Mouse (Mus musculus) cerebellum, adult 11 months (tissue): Measurements from ENCODE around the gene Sptan1.

Source experiments
- DNase-seq: peaks from one replicate; pipeline ENCODE4 v3.0.0; 2022

Gene Sptan1

DNA sequence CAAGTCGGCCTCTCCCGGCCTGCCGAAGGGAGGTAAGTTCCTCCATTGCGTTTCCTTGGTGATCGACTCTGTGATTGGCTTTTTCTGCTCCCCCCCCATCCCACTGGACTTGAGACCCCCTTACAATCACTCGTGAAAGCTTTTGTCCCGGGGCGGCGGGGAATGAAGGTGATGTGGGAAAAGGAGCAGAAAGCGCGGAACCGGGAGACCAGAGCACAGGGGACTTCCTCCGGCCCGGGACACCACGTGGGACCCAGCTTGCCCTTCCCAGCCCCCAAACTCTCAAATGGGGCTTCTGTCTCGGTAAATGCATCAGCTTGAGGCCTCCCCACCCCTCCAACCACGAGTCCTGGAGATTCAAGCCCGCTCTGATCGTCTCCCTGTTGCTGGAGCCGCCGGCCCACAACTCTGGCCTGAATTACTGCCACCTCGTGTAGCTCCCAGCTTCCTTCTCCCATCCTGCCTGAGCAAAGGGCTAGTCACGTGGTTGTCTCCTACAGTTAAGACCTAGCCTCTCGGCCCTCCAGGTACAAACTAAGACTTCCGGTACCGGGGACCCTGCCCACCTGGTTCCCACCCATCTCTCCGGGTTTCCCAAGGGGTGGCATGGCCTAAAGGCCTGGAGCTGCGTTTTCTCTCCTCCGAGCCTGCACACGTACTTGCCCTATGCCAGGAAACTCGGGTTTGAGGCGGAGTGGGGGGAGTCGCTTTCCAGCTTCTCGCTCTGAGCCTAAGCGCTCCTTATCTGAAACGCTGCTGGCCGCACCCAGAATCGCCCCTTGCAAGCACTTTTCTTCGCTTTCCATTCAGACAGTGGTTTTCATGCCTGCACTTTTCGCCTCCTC lies 97.1 kb downstream of the Sptan1 start:
- peak; percentile 51 for DNase-seq

DNA sequence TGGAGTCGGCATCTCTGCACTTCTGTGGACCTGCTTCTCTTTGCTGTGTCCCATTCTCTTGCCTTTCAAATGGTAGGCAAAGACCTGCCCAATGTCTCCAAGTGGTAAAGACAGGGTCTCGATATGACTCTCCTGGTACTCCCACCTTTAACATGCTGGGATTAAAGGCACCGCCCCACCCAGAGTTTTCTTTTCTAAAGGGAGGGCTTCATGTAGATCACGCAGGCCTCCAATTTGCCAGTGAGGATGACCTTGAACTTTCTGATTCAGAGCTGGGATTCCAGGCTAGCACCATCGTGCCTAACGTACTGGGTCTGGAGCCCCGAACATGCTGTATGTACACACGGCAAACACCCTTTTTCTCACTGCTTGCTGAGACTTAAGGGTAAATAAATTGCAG lies 97.9 kb downstream of the Sptan1 start:
- no peak for DNase-seq

DNA sequence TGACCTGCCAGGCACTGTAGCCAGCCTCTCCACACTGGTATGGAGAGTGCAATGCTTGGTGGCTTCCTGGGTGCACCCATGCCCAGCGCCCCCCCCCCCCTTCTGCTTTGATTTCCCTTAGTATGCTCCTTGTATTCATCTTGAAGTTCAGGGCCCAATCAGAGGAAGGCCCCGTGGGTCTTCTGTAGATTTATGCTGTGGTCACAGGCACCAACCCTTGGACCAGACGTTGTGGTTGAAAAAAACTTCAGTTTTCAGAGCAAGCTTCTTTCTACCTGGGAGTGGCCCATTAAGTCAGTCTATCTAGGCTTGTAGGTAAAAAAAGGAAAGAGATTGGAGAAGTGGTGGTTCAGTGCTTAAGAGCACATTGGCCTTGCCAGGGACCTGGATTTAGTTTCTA lies 98.4 kb downstream of the Sptan1 start:
- DNase-seq: no peak

DNA sequence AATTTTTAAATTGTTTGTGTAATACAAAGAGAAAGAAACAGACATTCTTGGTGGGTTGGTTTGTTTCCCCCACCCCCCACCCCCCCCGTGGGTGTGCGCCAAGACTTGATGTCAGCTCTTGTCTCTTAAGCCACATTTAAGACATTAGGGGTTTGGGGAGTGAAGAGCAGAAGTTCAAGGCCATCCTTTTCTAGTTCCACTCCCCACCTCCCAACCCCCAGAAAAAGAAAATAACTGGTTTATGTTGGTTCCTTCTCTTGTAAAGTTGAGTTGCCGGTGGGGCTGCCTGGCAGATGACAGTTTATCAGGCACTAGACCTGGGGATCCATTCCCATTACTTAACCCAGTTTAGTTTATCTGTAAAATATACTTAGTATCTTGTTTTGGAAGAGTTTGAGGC lies 98.9 kb downstream of the Sptan1 start:
- no peak for DNase-seq

DNA sequence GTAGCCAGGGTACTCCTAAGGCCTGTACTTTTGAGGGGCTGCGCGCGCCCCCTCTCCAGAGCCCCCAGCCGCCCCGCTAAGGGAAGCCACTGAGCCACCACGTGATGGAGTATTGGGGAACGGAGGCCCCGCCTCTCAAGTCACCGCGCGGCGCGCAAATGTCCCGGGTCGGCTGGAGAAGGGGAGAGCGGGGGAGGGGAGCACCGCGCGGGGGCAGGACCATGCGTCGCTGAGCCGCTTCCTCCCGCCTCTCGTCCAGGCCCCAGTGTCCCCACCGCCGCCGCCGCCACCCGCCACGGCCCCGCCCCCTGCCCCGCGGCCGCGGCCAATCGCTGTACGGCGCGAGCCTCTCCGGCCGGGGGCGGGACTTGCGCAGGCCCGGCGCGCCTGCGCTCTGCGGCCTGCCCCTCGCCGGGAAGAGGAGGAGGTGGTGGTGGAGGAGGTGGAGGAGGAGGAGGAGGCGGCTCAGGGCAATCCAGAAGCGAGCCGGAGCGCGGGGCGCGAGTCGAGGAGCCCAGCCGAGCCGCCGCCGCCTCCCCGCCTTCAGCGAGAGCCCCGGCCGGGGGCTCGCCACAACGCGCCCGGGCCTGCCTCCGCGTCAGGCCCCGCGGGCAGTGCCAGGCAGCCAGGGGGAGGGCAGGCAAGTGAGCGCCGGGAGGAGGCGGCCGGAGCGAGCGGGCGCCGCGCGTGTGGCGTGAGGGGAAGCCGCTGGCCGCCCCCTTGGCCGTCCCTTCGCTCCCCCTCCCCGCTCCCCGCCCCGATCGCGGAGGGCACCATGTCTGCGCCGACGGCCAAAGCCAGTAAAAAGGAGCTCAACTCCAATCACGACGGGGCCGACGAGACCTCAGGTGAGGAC lies 100.9 kb downstream of the Sptan1 start:
- DNase-seq: peak; percentile 95

DNA sequence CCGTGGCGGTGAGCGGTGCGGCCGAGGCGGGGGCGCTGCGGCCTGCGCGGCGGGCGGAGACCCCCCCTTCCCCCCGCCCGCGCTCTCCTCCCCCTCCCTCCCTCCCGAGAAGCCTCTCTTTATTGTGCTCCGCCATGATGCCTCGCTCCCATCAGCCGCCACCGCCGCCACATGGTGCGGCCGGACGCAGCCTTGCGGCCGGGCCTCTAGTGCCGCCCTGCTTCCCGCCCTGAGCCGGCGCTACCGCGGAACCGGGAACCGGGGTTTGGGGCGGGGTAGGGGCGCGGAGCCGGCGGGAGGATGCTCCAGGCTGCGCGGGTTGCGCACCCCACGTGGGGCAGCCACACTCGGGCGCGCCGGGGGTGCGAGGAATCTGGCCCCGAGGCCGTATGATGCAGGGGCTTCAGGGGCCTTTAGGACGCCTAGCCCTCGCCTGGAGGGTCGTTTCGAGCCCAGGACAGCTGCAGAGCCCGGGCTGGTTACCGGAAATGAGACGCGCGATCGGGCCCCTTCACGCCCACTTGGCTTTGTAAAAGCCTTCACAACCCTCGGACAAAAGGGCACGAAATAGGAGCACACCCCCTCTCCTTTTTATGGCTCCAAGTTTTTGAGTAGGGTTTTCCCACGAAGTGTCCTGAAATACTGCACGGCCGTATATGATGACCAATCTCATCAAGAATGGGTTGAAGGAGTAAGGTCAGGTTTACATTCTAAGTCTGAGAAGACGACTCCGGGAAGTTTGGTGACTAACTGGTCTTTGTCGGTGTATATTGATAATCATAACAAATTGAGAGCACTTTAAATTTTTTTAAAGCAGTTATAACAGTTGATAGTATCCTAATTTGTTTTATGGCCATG lies 101.9 kb downstream of the Sptan1 start:
- DNase-seq: peak; percentile 45

DNA sequence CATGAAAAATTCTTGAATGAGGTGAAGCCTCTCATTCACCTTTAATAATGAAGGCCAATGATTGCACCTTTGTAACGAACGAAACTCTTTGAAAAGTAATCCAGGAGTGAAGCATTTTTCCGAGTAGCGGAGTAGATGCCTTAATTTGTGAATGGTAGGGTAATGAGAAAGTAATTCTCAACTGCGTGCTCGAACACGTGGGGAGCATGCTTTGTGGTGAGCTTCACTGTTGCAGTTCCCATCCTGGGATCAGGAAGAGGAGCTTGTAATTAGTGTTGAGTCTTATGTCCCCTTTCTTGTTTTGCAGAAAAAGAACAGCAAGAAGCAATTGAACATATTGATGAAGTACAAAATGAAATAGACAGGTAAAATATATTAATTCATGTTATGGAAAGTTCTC lies 102.6 kb downstream of the Sptan1 start:
- DNase-seq: no peak

DNA sequence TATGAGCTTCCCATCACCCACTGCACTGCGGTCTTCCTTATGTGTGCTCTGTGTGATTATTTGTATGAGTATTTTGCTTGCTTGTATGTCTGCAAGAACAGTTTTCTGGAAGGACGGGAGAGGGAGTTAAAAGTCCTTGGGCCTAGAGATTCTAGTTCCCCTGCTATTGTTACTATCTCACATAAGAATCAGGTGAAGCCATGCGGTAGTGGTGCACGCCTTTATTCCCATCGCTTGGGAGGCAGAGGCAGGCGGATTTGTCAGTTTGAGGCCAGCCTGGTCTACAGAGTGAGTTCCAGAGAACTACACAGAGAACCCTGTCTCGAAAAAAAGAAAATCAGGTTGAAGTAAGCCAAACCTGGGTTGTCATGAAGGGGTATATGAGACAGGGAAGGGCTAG lies 107.5 kb downstream of the Sptan1 start:
- no peak for DNase-seq

DNA sequence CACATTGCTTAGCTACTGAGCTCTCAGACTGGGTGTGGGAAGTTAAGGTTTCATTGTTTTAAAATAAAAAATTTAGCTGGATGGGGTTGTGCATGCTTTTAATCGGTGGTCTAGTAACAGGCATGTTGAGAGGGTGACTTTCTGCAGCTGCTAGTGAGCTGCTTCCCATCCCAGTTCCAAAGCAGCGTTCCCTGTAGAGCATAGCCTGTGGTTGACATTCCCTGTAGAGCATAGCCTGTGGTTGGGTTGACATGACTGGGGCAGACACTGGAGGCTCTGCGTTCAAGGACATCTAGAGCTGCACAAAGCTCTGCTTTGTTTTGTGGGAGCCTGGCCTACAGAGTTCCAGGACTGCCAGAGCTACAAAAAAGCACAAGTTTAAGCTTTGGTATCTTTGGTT lies 107.9 kb downstream of the Sptan1 start:
- no peak for DNase-seq

DNA sequence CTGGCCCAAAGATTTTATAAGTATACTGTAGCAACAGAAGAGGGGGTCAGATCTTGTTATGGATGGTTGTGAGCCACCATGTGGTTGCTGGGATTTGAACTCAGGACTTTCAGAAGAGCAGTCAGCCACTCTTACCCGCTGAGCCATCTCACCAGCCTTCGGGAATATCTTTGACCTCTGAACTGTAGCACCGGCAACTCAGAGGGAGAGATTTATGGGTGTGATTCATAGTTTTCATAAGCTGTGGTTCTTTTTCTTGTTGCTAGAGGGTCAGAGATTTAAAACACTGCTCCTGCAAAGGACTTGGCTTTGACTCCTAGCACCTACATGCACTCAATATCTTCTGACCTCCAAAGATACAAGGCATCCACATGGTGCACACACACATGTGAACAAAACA lies 110.3 kb downstream of the Sptan1 start:
- no peak for DNase-seq

DNA sequence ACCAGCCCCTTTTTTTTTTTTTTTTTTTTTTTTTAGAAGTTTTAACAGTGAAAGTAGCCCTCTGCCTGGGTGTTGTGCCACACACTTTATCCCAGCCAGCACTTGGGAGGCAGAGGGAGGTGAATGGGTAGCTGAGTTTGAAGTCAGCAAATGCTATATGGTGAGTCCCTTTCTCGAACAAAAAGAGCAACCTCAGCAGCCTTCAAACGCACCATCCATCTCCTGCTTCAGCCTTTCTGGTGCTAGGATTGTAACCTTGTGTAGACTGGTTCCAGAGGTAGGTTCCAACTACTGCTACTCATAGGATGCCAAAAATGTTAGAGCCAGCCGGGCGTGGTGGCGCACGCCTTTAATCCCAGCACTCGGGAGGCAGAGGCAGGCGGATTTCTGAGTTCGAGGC lies 111.1 kb downstream of the Sptan1 start:
- no peak for DNase-seq

DNA sequence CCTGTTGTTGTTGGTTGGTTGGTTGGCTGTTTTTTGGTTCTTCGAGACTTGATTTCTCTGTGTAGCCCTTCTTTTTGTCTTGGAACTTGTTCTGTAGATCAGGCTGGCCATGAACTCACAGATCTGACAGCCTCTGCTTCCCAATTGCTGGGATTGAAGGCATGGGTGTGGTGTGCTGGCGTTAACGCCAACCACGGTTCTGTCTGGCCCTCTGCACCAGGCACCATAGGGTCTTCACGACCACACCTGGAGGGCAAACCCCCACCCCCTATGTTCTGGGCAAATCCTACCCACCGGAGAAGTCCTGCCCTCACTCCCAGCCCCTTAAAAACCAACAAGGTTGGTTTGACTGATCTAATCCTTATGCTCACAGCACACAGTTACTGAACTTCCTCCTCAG lies 111.6 kb downstream of the Sptan1 start:
- DNase-seq: no peak

DNA sequence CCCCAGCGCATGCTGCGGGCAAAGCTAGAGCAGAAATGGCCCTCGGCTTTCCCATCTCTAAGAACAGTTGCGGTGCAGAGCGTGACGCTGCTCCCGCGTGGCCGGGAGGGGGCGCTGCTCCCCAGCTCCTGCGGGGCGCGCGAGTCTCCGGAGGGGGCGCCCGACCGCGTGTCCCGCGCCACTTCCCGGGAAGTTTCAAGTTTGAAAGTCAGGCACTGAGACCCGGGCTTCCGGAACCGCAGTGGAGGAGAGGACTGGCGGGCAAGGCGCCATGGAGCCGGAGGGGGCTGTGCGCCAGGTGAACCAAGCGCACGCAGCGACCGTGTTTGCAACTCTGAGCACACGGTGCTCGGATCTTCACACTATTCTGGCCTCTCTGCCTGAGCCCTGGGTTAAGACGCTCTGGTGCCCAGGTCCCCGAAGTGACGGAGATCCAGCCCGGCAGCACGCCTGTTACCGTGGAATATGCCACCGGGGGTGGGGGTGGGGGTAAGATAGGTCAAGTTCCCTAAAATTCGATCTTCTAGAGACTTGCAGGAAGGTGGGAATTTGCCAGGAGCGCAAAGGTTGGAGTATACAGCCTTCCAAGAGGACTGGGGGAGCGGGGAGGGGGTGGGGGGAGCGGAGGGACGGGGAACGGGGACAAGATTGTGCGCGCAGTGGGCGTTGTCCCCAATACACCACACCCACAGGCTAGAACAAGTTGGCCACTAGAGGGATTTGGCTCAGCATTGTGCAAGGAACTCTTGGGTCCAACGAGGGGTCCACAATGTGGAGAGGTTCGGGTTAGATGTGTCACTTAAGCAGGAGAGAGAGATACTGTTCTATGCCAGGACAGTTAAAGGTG lies 112.4 kb downstream of the Sptan1 start, which contains the start of gene Pkn3:
Pkn3 (plus strand) TSS at position 183 of the 847 bp plus-strand sequence.
- DNase-seq: peak; percentile 71

DNA sequence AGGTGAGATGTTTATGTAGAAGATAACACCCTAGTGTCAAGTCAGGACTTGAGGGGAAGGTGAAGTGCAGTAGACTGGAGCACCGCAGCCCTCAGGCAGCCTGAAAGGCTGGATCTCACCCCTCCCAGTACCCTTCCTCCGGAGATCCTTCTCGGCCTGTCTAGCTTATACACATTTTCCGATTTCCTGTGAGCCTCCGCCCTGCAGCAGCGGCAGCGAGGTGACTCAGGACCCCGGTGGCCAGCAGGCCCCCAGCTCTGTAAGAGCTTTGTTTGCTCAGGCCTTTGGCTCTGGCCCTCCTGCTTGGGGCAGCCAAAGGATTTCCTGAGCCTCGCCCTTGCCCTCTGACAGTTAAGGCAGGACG lies 113.0 kb downstream of the Sptan1 start:
- no peak for DNase-seq

DNA sequence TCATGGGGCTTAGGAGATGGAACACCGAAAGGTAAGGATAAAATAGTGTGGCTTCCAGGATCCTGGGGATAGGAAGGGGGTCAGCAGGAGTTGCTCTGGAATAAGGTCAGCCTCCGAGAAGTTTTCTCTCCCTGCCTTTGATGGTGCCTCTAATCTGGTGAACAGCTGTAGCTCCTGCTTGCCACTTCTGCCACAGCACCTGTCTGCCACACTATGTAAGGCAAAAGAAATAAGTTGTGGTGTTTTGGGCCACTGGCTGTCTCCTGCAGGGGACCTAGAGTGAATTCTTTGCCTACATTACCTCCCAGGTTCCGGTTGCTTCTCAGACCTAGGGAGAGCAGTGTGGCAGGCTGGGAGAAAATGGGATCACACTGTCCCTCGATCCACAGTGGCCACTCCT lies 113.4 kb downstream of the Sptan1 start:
- DNase-seq: no peak

DNA sequence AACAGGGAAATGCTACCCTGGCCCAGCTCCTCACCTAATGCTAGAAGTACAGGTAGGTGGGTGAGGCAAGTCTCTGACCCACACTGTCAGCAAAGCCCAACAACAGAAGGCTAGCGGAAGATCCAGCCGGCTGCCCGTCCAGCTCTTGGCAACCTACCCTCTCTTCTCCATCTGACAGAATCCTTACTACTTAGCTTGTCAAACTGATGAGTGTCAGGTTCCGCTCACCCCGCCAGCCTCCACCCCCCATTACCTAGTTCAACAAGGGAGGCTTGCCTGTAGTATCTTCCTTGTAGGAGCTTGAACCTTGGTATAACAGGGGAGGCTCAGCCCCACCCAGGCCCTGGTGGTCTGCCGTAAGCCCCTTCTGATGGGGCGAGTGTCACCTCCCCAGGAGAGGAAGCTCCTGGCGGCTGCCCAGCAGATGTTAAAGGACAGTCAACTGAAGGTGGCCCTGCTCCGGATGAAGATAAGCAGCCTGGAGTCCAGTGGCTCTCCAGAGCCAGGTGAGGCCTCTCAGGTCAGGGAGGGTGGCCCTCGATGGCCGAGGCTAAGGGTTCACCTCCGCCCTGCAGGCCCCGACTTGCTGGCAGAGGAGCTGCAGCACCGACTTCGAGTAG lies 114.9 kb downstream of the Sptan1 start:
- DNase-seq: no peak
